Mouse (Mus musculus) lung, postnatal 14 days (tissue): ENCODE measurements at regions not wholly inside any gene's neighbourhood (a gene's known extent, or its start where the extent isn't known, plus 50 kb on each side); places are given as distances from the start of the nearest gene placed in this dataset.

Source experiments
- DNase-seq: peaks from one replicate; pipeline ENCODE4 v3.0.0; 2021

GRCm38 (mm10) chr15:57644331-57644953 lies 167.0 kb upstream of the Slc22a22 start:
- DNase-seq = peak; percentile 58

- no peak for DNase-seq
Measured at GRCm38 (mm10) chr15:57639115-57639514, 161.7 kb upstream of the Slc22a22 start.

- DNase-seq = no peak
Measured at GRCm38 (mm10) chr15:57633067-57633466, 155.6 kb upstream of the Slc22a22 start.

GRCm38 (mm10) chr15:57632537-57632936 lies 155.1 kb upstream of the Slc22a22 start:
- DNase-seq = no peak

GRCm38 (mm10) chr15:57618466-57618865 lies 141.0 kb upstream of the Slc22a22 start:
- peak; percentile 5 for DNase-seq

GRCm38 (mm10) chr15:57616880-57617391 lies 139.5 kb upstream of the Slc22a22 start:
- no peak for DNase-seq

- DNase-seq = no peak
Measured at GRCm38 (mm10) chr15:57610006-57610405, 132.6 kb upstream of the Slc22a22 start.

GRCm38 (mm10) chr15:57608519-57608918 lies 131.1 kb upstream of the Slc22a22 start:
- DNase-seq = no peak

- peak; percentile 60 for DNase-seq
Measured at GRCm38 (mm10) chr15:57600562-57600961, 123.1 kb upstream of the Slc22a22 start.

GRCm38 (mm10) chr15:57593326-57594004 lies 116.0 kb upstream of the Slc22a22 start:
- DNase-seq = no peak

GRCm38 (mm10) chr15:57590597-57591219 lies 113.3 kb upstream of the Slc22a22 start:
- DNase-seq = no peak

GRCm38 (mm10) chr15:57589404-57590377 lies 112.3 kb upstream of the Slc22a22 start:
- DNase-seq = no peak

GRCm38 (mm10) chr15:57585411-57585810 lies 108.0 kb upstream of the Slc22a22 start:
- no peak for DNase-seq

- DNase-seq = no peak
Measured at GRCm38 (mm10) chr15:57584498-57584897, 107.1 kb upstream of the Slc22a22 start.

GRCm38 (mm10) chr15:57581266-57581665 lies 103.8 kb upstream of the Slc22a22 start:
- DNase-seq = no peak

GRCm38 (mm10) chr15:57578794-57579193 lies 101.4 kb upstream of the Slc22a22 start:
- DNase-seq = no peak

- DNase-seq = no peak
Measured at GRCm38 (mm10) chr15:57574080-57574618, 96.7 kb upstream of the Slc22a22 start.

- no peak for DNase-seq
Measured at GRCm38 (mm10) chr15:57572460-57572859, 95.0 kb upstream of the Slc22a22 start.

- no peak for DNase-seq
Measured at GRCm38 (mm10) chr15:57568006-57568630, 90.7 kb upstream of the Slc22a22 start.

- DNase-seq = no peak
Measured at GRCm38 (mm10) chr15:57547154-57547553, 69.7 kb upstream of the Slc22a22 start.

- no peak for DNase-seq
Measured at GRCm38 (mm10) chr15:57545141-57545540, 67.7 kb upstream of the Slc22a22 start.

- DNase-seq = no peak
Measured at GRCm38 (mm10) chr15:57543985-57544384, 66.6 kb upstream of the Slc22a22 start.
